Mouse (Mus musculus): ENCODE measurements around the gene Mdk.

- TF ChIP-seq POLR2A (IDR thresholded peaks at IDR 0.05; ENCODE audit: low read depth, low read length) (no peak), CTCF (IDR thresholded peaks at IDR 0.05; ENCODE audit: extremely low read depth, insufficient read depth, insufficient read length, insufficient replicate concordance) (no peak)
Observed at GRCm38 (mm10) chr2:91921181-91921789, 10.8 kb downstream of the Mdk start.
